Mouse (Mus musculus) C2C12 (cell line): ENCODE results near the gene Fnbp1l.

Source experiments
- CEBPB ChIP-seq: IDR thresholded peaks from one replicate; pipeline ENCODE4 v1.6.1; 2011; ENCODE audit warnings: low read depth, mild to moderate bottlenecking, control low read depth, moderate library complexity
- CTCF ChIP-seq: IDR thresholded peaks from one replicate; pipeline ENCODE4 v1.5.1; 2011; ENCODE audit not compliant: control insufficient read depth, insufficient read depth, insufficient read length
- FOSL1 ChIP-seq: IDR thresholded peaks from one replicate; pipeline ENCODE4 v1.8.0; 2011; ENCODE audit warnings: mild to moderate bottlenecking, low read length; ENCODE audit not compliant: poor library complexity, insufficient read depth, severe bottlenecking
- MAX ChIP-seq: IDR thresholded peaks from one replicate; pipeline ENCODE4 v1.6.1; 2011; ENCODE audit warnings: mild to moderate bottlenecking, control low read depth
- MYOD1 ChIP-seq: IDR thresholded peaks from one replicate; pipeline ENCODE4 v1.6.1; 2011; ENCODE audit warnings: low read depth; ENCODE audit not compliant: control insufficient read depth, insufficient read length
- MYOG ChIP-seq: IDR thresholded peaks from one replicate; pipeline ENCODE4 v1.6.1; 2011; ENCODE audit not compliant: control insufficient read depth, insufficient read length; ENCODE audit errors: extremely low read depth
- USF1 ChIP-seq: IDR thresholded peaks from one replicate; pipeline ENCODE4 v1.6.1; 2011; ENCODE audit warnings: low read depth, mild to moderate bottlenecking, control low read depth, moderate library complexity

DNA sequence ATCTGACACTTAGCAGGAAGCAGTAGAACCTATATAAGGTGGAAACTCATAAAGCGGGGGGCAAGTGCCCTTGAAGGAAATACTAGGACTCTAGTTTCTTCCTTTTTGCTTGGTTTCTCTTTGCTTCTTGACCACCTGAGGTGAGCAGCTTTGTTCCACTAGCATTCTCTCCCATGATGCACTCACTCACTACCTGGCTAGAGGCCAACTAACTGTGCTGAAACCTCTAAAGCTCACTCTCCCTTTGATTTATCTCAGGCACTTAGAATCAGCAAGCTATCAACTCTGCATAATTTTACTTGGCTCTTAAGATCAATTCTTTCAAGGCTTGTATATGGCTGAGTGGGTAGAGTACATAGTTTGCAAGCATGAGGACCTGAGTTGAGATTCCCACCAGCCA is 17.1 kb downstream of the Fnbp1l start:
- TF ChIP-seq CTCF = no peak
- TF ChIP-seq USF1 = no peak
- no peak for TF ChIP-seq MAX
- TF ChIP-seq MYOG = no peak
- no peak for TF ChIP-seq FOSL1
- no peak for TF ChIP-seq MYOD1
- no peak for TF ChIP-seq CEBPB
